Mouse (Mus musculus) liver, embryonic 15.5 days (tissue): ENCODE results near the gene Rpia. TPM values are rescaled to one million over a fixed set of nuclear protein-coding genes. Genes with fewer than 3 reads are reported as not detected.
A peak's percentile ranks its signal among the peaks of the same experiment; 100 is the strongest.

ENCODE experiments used
- ATAC-seq: fragments of 200-750 bp; cut with Nextera tagmentation; 2 replicates; pipeline ENCODE4 v1.8.0; 2017; ENCODE audit warnings: moderate number of reproducible peaks, mild to moderate bottlenecking, moderate library complexity; ENCODE audit not compliant: insufficient read depth
- H3K27ac ChIP-seq: fragments of 300-500 bp; sonication (generic); replicated peaks from 2 replicates; pipeline ENCODE4 v1.5.1; 2015; ENCODE audit warnings: mild to moderate bottlenecking, inconsistent platforms
- H3K27me3 ChIP-seq: fragments of 300-500 bp; sonication (generic); 2 replicates; pipeline ENCODE4 v1.6.1; 2015; ENCODE audit warnings: mild to moderate bottlenecking, inconsistent platforms
- H3K36me3 ChIP-seq: fragments of 300-500 bp; sonication (generic); replicated peaks from 2 replicates; pipeline ENCODE4 v1.6.1; 2015; ENCODE audit warnings: moderate library complexity, mild to moderate bottlenecking, inconsistent platforms
- H3K4me1 ChIP-seq: fragments of 300-500 bp; sonication (generic); replicated peaks from 2 replicates; pipeline ENCODE4 v1.6.1; 2015; ENCODE audit warnings: inconsistent platforms
- H3K4me2 ChIP-seq: fragments of 300-500 bp; sonication (generic); 2 replicates; pipeline ENCODE4 v1.6.1; 2015; ENCODE audit warnings: moderate library complexity, mild to moderate bottlenecking, inconsistent platforms
- H3K4me3 ChIP-seq: fragments of 300-500 bp; sonication (generic); replicated peaks from 2 replicates; pipeline ENCODE4 v1.5.1; 2015; ENCODE audit warnings: mild to moderate bottlenecking, inconsistent platforms
- H3K9ac ChIP-seq: fragments of 300-500 bp; sonication (generic); 2 replicates; pipeline ENCODE4 v1.6.1; 2015; ENCODE audit warnings: moderate library complexity, mild to moderate bottlenecking, inconsistent platforms
- H3K9me3 ChIP-seq: fragments of 300-500 bp; sonication (generic); replicated peaks from 2 replicates; pipeline ENCODE4 v1.6.1; 2016; ENCODE audit warnings: inconsistent platforms
- WGBS: fragments of 180-500 bp; shearing (Covaris S2); methylation state at CpG from one replicate; pipeline ENCODE4 v1.1.7; 2015; ENCODE audit warnings: mixed read lengths; ENCODE audit not compliant: insufficient replicate concordance; 5-methylcytosine and 5-hydroxymethylcytosine counted together
- polyA plus RNA-seq: library from polyadenylated mRNA; unstranded; fragments of >200 nt; fragmentation: Nextera tagmentation; extraction: Ambion mirVana; gene quantifications from 2 replicates; pipeline ENCODE4 v1.2.1, GENCODE M21; 2015

Gene Rpia
- polyA plus RNA-seq, 1 experiment from 2014 or later, result 2.9 TPM

- H3K27me3 ChIP-seq, result no peaks in the 10 kb centered on the region
- H3K27ac ChIP-seq, result no peak overlapping the region
- H3K9me3 ChIP-seq, result no peaks in the 10 kb centered on the region
- no peak overlapping the region for H3K4me3 ChIP-seq
- H3K4me2 ChIP-seq, result no peak overlapping the region
- 44% methylated on average over 5 of the region's 5 CpGs for WGBS
- no peak for ATAC-seq
- peaks cover 22% of the 10 kb centered on the region for H3K4me1 ChIP-seq
- no peaks in the 10 kb centered on the region for H3K36me3 ChIP-seq
- H3K9ac ChIP-seq, result no peak overlapping the region
Measured at GRCm38 (mm10) chr6:70822386-70822910, 30.4 kb upstream of the Rpia start.

GRCm38 (mm10) chr6:70821566-70821965, 29.5 kb upstream of the Rpia start:
- Histone ChIP-seq H3K9ac (no peak overlapping the region), H3K36me3 (no peaks in the 10 kb centered on the region), H3K4me1 (peaks cover 22% of the 10 kb centered on the region), H3K9me3 (no peaks in the 10 kb centered on the region), H3K4me3 (no peak overlapping the region), H3K27me3 (no peaks in the 10 kb centered on the region), H3K27ac (no peak overlapping the region), H3K4me2 (no peak overlapping the region)
- no peak for ATAC-seq
- 52% methylated on average over 2 of the region's 2 CpGs for WGBS

DNA sequence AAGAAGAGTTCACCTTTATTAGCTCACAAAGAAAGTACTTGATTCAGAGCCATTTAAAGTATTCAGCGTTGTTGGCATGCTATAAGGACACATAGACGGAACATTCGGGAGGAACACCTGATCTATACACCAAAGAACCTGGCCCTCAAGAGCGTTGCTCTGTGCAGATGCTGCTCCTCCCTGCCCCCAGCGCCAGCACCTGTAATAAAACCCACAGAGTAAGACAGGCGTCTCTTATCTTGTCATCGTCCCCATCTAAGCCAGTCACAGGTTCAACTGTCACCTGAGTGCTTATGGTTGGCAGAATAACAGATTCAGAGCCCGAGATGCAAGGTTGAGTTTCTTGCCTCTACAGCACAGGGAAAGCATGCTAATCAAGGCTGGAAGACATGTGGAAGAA, 23.4 kb upstream of the Rpia start:
- no peaks in the 10 kb centered on the region for H3K27me3 ChIP-seq
- ATAC-seq, result no peak
- WGBS, result 69% methylated on average over 8 of the region's 8 CpGs
- H3K9ac ChIP-seq, result no peak overlapping the region
- H3K9me3 ChIP-seq, result no peaks in the 10 kb centered on the region
- H3K4me1 ChIP-seq, result peaks cover 16% of the 10 kb centered on the region; the same call in 1 of the 2 replicates
- no peak overlapping the region for H3K4me2 ChIP-seq
- H3K36me3 ChIP-seq, result no peaks in the 10 kb centered on the region
- H3K4me3 ChIP-seq, result no peak overlapping the region
- H3K27ac ChIP-seq, result no peak overlapping the region

DNA sequence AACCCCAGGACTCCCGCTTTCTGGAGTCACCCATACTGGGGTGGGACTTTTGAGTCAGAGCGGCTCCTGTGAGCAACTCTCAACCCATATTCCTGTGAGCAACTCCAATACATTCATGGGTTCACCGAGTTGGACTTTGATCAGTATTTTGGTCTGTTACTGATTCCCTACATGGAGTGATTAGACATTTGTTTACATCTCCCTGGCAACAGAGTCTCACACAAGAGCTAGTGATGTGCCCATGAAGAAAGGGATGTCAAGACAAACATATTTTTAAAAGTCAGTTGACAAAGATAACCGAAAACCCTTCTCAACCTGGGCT, 22.6 kb upstream of the Rpia start:
- H3K27ac ChIP-seq, result no peak overlapping the region
- H3K9ac ChIP-seq, result no peak overlapping the region
- no peaks in the 10 kb centered on the region for H3K27me3 ChIP-seq
- no peaks in the 10 kb centered on the region for H3K9me3 ChIP-seq
- no peak for ATAC-seq
- peaks cover 17% of the 10 kb centered on the region; the same call in 1 of the 2 replicates for H3K4me1 ChIP-seq
- H3K4me3 ChIP-seq, result no peak overlapping the region
- H3K4me2 ChIP-seq, result no peak overlapping the region
- no peaks in the 10 kb centered on the region for H3K36me3 ChIP-seq
- WGBS, result 61% methylated on average over 4 of the region's 4 CpGs

DNA sequence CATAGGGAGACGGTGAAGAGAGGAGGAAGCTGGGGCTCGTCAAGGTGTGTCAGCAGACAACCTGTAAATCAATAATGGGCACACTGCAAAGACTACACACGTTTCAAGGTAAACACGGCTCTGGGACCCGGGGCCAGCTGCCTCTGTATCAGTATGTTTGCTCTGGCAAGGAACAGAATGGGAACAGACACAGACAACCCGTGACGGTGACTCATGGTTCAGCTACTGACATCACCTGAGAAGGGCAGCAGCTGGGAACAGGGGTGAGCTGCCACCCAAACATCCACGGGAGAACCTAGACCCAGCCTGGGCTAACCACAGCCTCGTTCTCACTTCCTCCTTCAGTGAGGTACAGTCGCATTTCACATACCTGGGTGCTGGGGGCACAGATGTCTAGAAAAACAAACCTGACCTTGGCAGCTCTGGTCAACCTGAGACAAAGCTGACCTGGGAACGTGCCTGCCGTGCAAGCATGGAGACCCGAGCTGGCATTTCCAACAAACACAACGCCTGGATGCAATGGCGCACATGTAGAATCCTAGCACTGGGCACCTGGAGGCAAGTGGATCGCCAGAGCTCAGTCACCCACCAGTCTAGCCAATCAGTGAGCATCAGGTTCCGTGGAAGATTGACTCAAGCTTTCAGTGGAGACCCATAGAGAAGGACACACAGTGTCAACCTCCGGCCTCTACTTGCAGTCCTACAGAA, 22.0 kb upstream of the Rpia start:
- H3K9ac ChIP-seq, result no peak overlapping the region
- peak; percentile 67 for ATAC-seq
- H3K4me2 ChIP-seq, result no peak overlapping the region
- H3K4me1 ChIP-seq, result peaks cover 17% of the 10 kb centered on the region; the same call in 1 of the 2 replicates
- H3K4me3 ChIP-seq, result no peak overlapping the region
- no peak overlapping the region for H3K27ac ChIP-seq
- H3K9me3 ChIP-seq, result no peaks in the 10 kb centered on the region
- no peaks in the 10 kb centered on the region for H3K36me3 ChIP-seq
- H3K27me3 ChIP-seq, result no peaks in the 10 kb centered on the region
- WGBS, result 50% methylated on average over 18 of the region's 18 CpGs

GRCm38 (mm10) chr6:70812526-70812895, 20.5 kb upstream of the Rpia start:
- H3K27ac ChIP-seq, result 0 out of 2 replicates have a peak overlapping the region, but pooled peaks have one; percentile 29
- H3K4me2 ChIP-seq, result no peak overlapping the region
- no peak for ATAC-seq
- H3K27me3 ChIP-seq, result no peaks in the 10 kb centered on the region
- no peak overlapping the region for H3K9ac ChIP-seq
- no peak overlapping the region for H3K4me3 ChIP-seq
- WGBS, result 38% methylated on average over 4 of the region's 4 CpGs
- H3K9me3 ChIP-seq, result no peaks in the 10 kb centered on the region
- peaks cover 17% of the 10 kb centered on the region; the same call in 1 of the 2 replicates for H3K4me1 ChIP-seq
- no peaks in the 10 kb centered on the region for H3K36me3 ChIP-seq

GRCm38 (mm10) chr6:70811557-70812525, 19.8 kb upstream of the Rpia start:
- Histone ChIP-seq H3K9me3 (no peaks in the 10 kb centered on the region), H3K4me3 (no peak overlapping the region), H3K36me3 (no peaks in the 10 kb centered on the region), H3K27ac (no peak overlapping the region), H3K9ac (no peak overlapping the region), H3K27me3 (0 out of 2 replicates have a peak, but pooled peaks cover 3% of the 10 kb centered on the region), H3K4me1 (peaks cover 17% of the 10 kb centered on the region; the same call in 1 of the 2 replicates), H3K4me2 (no peak overlapping the region)
- WGBS, result 10% methylated on average over 6 of the region's 6 CpGs
- ATAC-seq, result no peak

GRCm38 (mm10) chr6:70810524-70810923, 18.5 kb upstream of the Rpia start:
- H3K4me3 ChIP-seq, result no peak overlapping the region
- no peaks in the 10 kb centered on the region for H3K9me3 ChIP-seq
- peaks cover 25% of the 10 kb centered on the region for H3K4me1 ChIP-seq
- WGBS, result 51% methylated on average over 1 of the region's 1 CpGs
- H3K9ac ChIP-seq, result no peak overlapping the region
- 0 out of 2 replicates have a peak, but pooled peaks cover 3% of the 10 kb centered on the region for H3K27me3 ChIP-seq
- no peaks in the 10 kb centered on the region for H3K36me3 ChIP-seq
- ATAC-seq, result no peak
- H3K4me2 ChIP-seq, result no peak overlapping the region
- H3K27ac ChIP-seq, result no peak overlapping the region

DNA sequence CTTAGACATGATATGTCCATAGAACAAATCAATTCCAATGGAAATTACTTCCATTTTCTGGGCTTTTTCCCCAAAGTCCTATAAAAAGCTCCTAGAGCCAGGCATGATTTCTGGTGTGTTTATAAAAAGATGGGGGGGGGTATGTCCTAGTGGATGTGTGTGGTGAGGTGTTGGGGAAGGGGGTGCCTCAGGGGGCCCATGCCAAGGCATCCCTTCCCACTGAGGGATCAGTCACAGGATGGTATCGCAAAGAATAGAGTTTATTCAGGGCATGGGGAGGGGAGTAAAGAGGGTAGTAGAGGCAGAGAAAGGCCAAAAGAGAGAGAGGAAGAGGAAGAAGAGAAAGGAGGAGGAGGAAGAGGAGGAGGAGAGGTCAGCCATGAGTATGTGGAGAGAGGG, 14.5 kb upstream of the Rpia start:
- ATAC-seq, result no peak
- Histone ChIP-seq H3K36me3 (no peaks in the 10 kb centered on the region), H3K27ac (no peak overlapping the region), H3K4me3 (no peak overlapping the region), H3K9ac (no peak overlapping the region), H3K4me2 (no peak overlapping the region), H3K9me3 (no peaks in the 10 kb centered on the region), H3K27me3 (peaks cover 10% of the 10 kb centered on the region; the same call in 1 of the 2 replicates), H3K4me1 (peaks cover 23% of the 10 kb centered on the region)
- WGBS, result 81% methylated on average over 1 of the region's 1 CpGs

- ATAC-seq, result peak; percentile 59; the same call in 1 of the 2 replicates
- H3K9me3 ChIP-seq, result no peaks in the 10 kb centered on the region
Measured at GRCm38 (mm10) chr6:70805820-70806513, 13.9 kb upstream of the Rpia start.

More at GRCm38 (mm10) chr6:70805820-70806513, 13.9 kb upstream of the Rpia start:
- Histone ChIP-seq H3K27me3 (peaks cover 10% of the 10 kb centered on the region; the same call in 1 of the 2 replicates), H3K4me1 (peaks cover 23% of the 10 kb centered on the region), H3K4me3 (0 out of 2 replicates have a peak overlapping the region, but pooled peaks have one; percentile 21), H3K27ac (no peak overlapping the region), H3K9ac (no peak overlapping the region), H3K36me3 (no peaks in the 10 kb centered on the region), H3K4me2 (peak overlapping the region; percentile 74)
- 19% methylated on average over 13 of the region's 13 CpGs for WGBS
